Mouse (Mus musculus) hindbrain, embryonic 15.5 days (tissue): Measurements from ENCODE around the gene Irs3. TPM values are rescaled to one million over a fixed set of nuclear protein-coding genes. Genes with fewer than 3 reads are reported as not detected.

Experiments
- ATAC-seq: fragments of 200-750 bp; cut with Nextera tagmentation; 2 replicates; pipeline ENCODE4 v1.8.0; 2017; ENCODE audit warnings: low read depth, moderate number of reproducible peaks, moderate TSS enrichment; ENCODE audit not compliant: low FRiP score
- H3K27ac ChIP-seq: fragments of 300-500 bp; sonication (generic); replicated peaks from 2 replicates; pipeline ENCODE4 v1.5.1; 2015; ENCODE audit warnings: mild to moderate bottlenecking, inconsistent platforms
- H3K27me3 ChIP-seq: fragments of 300-500 bp; sonication (generic); 2 replicates; pipeline ENCODE4 v1.6.1; 2015; ENCODE audit warnings: control low read depth, inconsistent platforms
- H3K36me3 ChIP-seq: fragments of 300-500 bp; sonication (generic); 2 replicates; pipeline ENCODE4 v1.6.1; 2015; ENCODE audit warnings: control low read depth, inconsistent platforms
- H3K4me1 ChIP-seq: fragments of 300-500 bp; sonication (generic); replicated peaks from 2 replicates; pipeline ENCODE4 v1.6.1; 2015; ENCODE audit warnings: control low read depth, inconsistent platforms
- H3K4me2 ChIP-seq: fragments of 300-500 bp; sonication (generic); 2 replicates; pipeline ENCODE4 v1.6.1; 2015; ENCODE audit warnings: moderate library complexity, mild to moderate bottlenecking, inconsistent platforms
- H3K4me3 ChIP-seq: fragments of 300-500 bp; sonication (generic); 2 replicates; pipeline ENCODE4 v1.5.1; 2015; ENCODE audit warnings: mild to moderate bottlenecking, inconsistent platforms
- H3K9ac ChIP-seq: fragments of 300-500 bp; sonication (generic); 2 replicates; pipeline ENCODE4 v1.6.1; 2015; ENCODE audit warnings: inconsistent platforms
- H3K9me3 ChIP-seq: fragments of 300-500 bp; sonication (generic); 2 replicates; pipeline ENCODE4 v1.6.1; 2016; ENCODE audit warnings: control low read depth, inconsistent platforms
- WGBS: fragments of 180-500 bp; shearing (Covaris S2); methylation state at CpG from one replicate; pipeline ENCODE4 v1.1.7; 2015; 5-methylcytosine and 5-hydroxymethylcytosine counted together
- polyA plus RNA-seq: library from polyadenylated mRNA; unstranded; fragments of >200 nt; fragmentation: Nextera tagmentation; extraction: Ambion mirVana; gene quantifications from 2 replicates; pipeline ENCODE4 v1.2.1, GENCODE M21; 2015

Gene Irs3
- polyA plus RNA-seq, 1 experiment from 2014 or later = 0.12 TPM

- Histone ChIP-seq H3K27me3 (peaks cover 10% of the 10 kb centered on the region), H3K9ac (no peak overlapping the region), H3K4me1 (peaks cover 8% of the 10 kb centered on the region), H3K4me3 (no peak overlapping the region), H3K27ac (no peak overlapping the region), H3K9me3 (no peaks in the 10 kb centered on the region), H3K36me3 (no peaks in the 10 kb centered on the region), H3K4me2 (no peak overlapping the region)
- 77% methylated on average over 5 of the region's 5 CpGs for WGBS
- no peak for ATAC-seq
Measured at GRCm38 (mm10) chr5:137613076-137613475, 32.4 kb downstream of the Irs3 start.

- no peak for ATAC-seq
- Histone ChIP-seq H3K36me3 (no peaks in the 10 kb centered on the region), H3K27ac (peak overlapping the region; percentile 36; the same call in 1 of the 2 replicates), H3K4me2 (no peak overlapping the region), H3K27me3 (peaks cover 18% of the 10 kb centered on the region), H3K9me3 (no peaks in the 10 kb centered on the region), H3K9ac (no peak overlapping the region), H3K4me3 (no peak overlapping the region), H3K4me1 (peaks cover 12% of the 10 kb centered on the region)
- 26% methylated on average over 6 of the region's 6 CpGs for WGBS
Measured at GRCm38 (mm10) chr5:137611245-137611602, 34.3 kb downstream of the Irs3 start.

GRCm38 (mm10) chr5:137610548-137611244 is 34.8 kb downstream of the Irs3 start:
- Histone ChIP-seq H3K9me3 (no peaks in the 10 kb centered on the region), H3K4me2 (no peak overlapping the region), H3K36me3 (no peaks in the 10 kb centered on the region), H3K9ac (no peak overlapping the region), H3K27me3 (peaks cover 18% of the 10 kb centered on the region), H3K27ac (peak overlapping the region; percentile 36; the same call in 1 of the 2 replicates), H3K4me3 (no peak overlapping the region), H3K4me1 (peaks cover 12% of the 10 kb centered on the region)
- WGBS = 13% methylated on average over 12 of the region's 12 CpGs
- no peak for ATAC-seq

GRCm38 (mm10) chr5:137610056-137610455 is 35.5 kb downstream of the Irs3 start:
- Histone ChIP-seq H3K4me1 (peaks cover 12% of the 10 kb centered on the region), H3K4me3 (no peak overlapping the region), H3K4me2 (no peak overlapping the region), H3K9me3 (no peaks in the 10 kb centered on the region), H3K27ac (no peak overlapping the region), H3K27me3 (peaks cover 18% of the 10 kb centered on the region), H3K9ac (no peak overlapping the region), H3K36me3 (no peaks in the 10 kb centered on the region)
- 85% methylated on average over 4 of the region's 4 CpGs for WGBS
- ATAC-seq = no peak

GRCm38 (mm10) chr5:137609292-137609691 is 36.2 kb downstream of the Irs3 start:
- Histone ChIP-seq H3K36me3 (no peaks in the 10 kb centered on the region), H3K4me2 (no peak overlapping the region), H3K4me3 (no peak overlapping the region), H3K4me1 (peaks cover 12% of the 10 kb centered on the region), H3K27me3 (peaks cover 18% of the 10 kb centered on the region), H3K9me3 (no peaks in the 10 kb centered on the region), H3K9ac (no peak overlapping the region), H3K27ac (no peak overlapping the region)
- no peak for ATAC-seq
- WGBS = 66% methylated on average over 3 of the region's 3 CpGs

- Histone ChIP-seq H3K27ac (no peak overlapping the region), H3K9ac (0 out of 2 replicates have a peak overlapping the region, but pooled peaks have one; percentile 4), H3K9me3 (no peaks in the 10 kb centered on the region), H3K36me3 (no peaks in the 10 kb centered on the region), H3K4me1 (peaks cover 12% of the 10 kb centered on the region), H3K27me3 (peaks cover 18% of the 10 kb centered on the region), H3K4me3 (peak overlapping the region; percentile 12; the same call in 1 of the 2 replicates), H3K4me2 (peak overlapping the region; percentile 37)
- ATAC-seq = no peak
- 20% methylated on average over 22 of the region's 23 CpGs for WGBS
Measured at GRCm38 (mm10) chr5:137608654-137609190, 36.8 kb downstream of the Irs3 start.

GRCm38 (mm10) chr5:137607860-137608653 is 37.5 kb downstream of the Irs3 start:
- WGBS = 14% methylated on average over 26 of the region's 26 CpGs
- ATAC-seq = no peak; the same call in 1 of the 2 replicates
- H3K4me3 ChIP-seq = peak overlapping the region; percentile 12; the same call in 1 of the 2 replicates

GRCm38 (mm10) chr5:137601365-137601729 is 44.2 kb downstream of the Irs3 start:
- WGBS = under 1% methylated on average over 22 of the region's 22 CpGs
- ATAC-seq = no peak
- peak overlapping the region; percentile 32 for H3K9ac ChIP-seq
- no peaks in the 10 kb centered on the region for H3K36me3 ChIP-seq
- H3K4me1 ChIP-seq = peaks cover 27% of the 10 kb centered on the region
- no peaks in the 10 kb centered on the region for H3K9me3 ChIP-seq
- H3K4me2 ChIP-seq = peak overlapping the region; percentile 97
- 0 out of 2 replicates have a peak overlapping the region, but pooled peaks have one; percentile 7 for H3K27ac ChIP-seq
- H3K27me3 ChIP-seq = no peaks in the 10 kb centered on the region
- H3K4me3 ChIP-seq = peak overlapping the region; percentile 87

More at GRCm38 (mm10) chr5:137607860-137608653, 37.5 kb downstream of the Irs3 start:
- Histone ChIP-seq H3K9ac (0 out of 2 replicates have a peak overlapping the region, but pooled peaks have one; percentile 4), H3K27me3 (peaks cover 18% of the 10 kb centered on the region), H3K4me1 (peaks cover 12% of the 10 kb centered on the region), H3K27ac (no peak overlapping the region), H3K36me3 (no peaks in the 10 kb centered on the region), H3K9me3 (no peaks in the 10 kb centered on the region), H3K4me2 (peak overlapping the region; percentile 37)

- Histone ChIP-seq H3K27me3 (no peaks in the 10 kb centered on the region), H3K9me3 (no peaks in the 10 kb centered on the region), H3K4me3 (peak within 1 kb of the TSS; percentile 87), H3K27ac (peak within 1 kb of the TSS; percentile 89), H3K9ac (peak within 1 kb of the TSS; percentile 91), H3K4me2 (peak within 1 kb of the TSS; percentile 97), H3K4me1 (peaks cover 27% of the 10 kb centered on the region), H3K36me3 (no peaks in the 10 kb centered on the region)
- WGBS = under 1% methylated on average over 41 of the region's 41 CpGs
- ATAC-seq = peak; percentile 96
Measured at GRCm38 (mm10) chr5:137600619-137601364, 44.7 kb downstream of the Irs3 start, which contains the start of gene Mospd3. Mospd3 (minus strand) TSS chr5:137601058.

GRCm38 (mm10) chr5:137600281-137600618 is 45.3 kb downstream of the Irs3 start:
- H3K27ac ChIP-seq = peak overlapping the region; percentile 89
- H3K9ac ChIP-seq = peak overlapping the region; percentile 91
- H3K36me3 ChIP-seq = no peaks in the 10 kb centered on the region
- H3K4me3 ChIP-seq = peak overlapping the region; percentile 87
- no peaks in the 10 kb centered on the region for H3K27me3 ChIP-seq
- no peak for ATAC-seq
- 2% methylated on average over 19 of the region's 19 CpGs for WGBS
- peak overlapping the region; percentile 97 for H3K4me2 ChIP-seq
- no peaks in the 10 kb centered on the region for H3K9me3 ChIP-seq
- peaks cover 27% of the 10 kb centered on the region for H3K4me1 ChIP-seq

- Histone ChIP-seq H3K27ac (no peak overlapping the region; the same call in 1 of the 2 replicates), H3K9me3 (no peaks in the 10 kb centered on the region), H3K36me3 (no peaks in the 10 kb centered on the region), H3K4me2 (peak overlapping the region; percentile 97), H3K4me3 (peak overlapping the region; percentile 87), H3K27me3 (no peaks in the 10 kb centered on the region), H3K9ac (peak overlapping the region; percentile 91), H3K4me1 (peaks cover 27% of the 10 kb centered on the region)
- no peak for ATAC-seq
- 70% methylated on average over 9 of the region's 9 CpGs for WGBS
Measured at GRCm38 (mm10) chr5:137599600-137599999, 45.9 kb downstream of the Irs3 start.
